Mouse (Mus musculus) stomach, postnatal 0 days (tissue): ENCODE data around the gene Ntn1. TPM values are rescaled to one million over a fixed set of nuclear protein-coding genes. Genes with fewer than 3 reads are reported as not detected.

Experiments
- ATAC-seq: fragments of 200-750 bp; cut with Nextera tagmentation; 2 replicates; pipeline ENCODE4 v1.8.0; 2017; ENCODE audit not compliant: low FRiP score, low TSS enrichment
- DNase-seq: peaks from one replicate; pipeline ENCODE4 v3.0.0-alpha.2; 2016; ENCODE audit warnings: low spot score
- H3K27ac ChIP-seq: fragments of 300-500 bp; sonication (generic); replicated peaks from 2 replicates; pipeline ENCODE4 v1.5.1; 2014; ENCODE audit warnings: mild to moderate bottlenecking, control low read depth
- H3K27me3 ChIP-seq: fragments of 300-500 bp; sonication (generic); 2 replicates; pipeline ENCODE4 v1.6.1; 2014; ENCODE audit warnings: low read length; ENCODE audit not compliant: control insufficient read depth, insufficient read depth
- H3K36me3 ChIP-seq: fragments of 300-500 bp; sonication (generic); 2 replicates; pipeline ENCODE4 v1.6.1; 2014; ENCODE audit warnings: low read length, mixed read lengths; ENCODE audit not compliant: control insufficient read depth, insufficient read depth
- H3K4me1 ChIP-seq: fragments of 300-500 bp; sonication (generic); replicated peaks from 2 replicates; pipeline ENCODE4 v1.6.1; 2014; ENCODE audit warnings: antibody characterized with exemption; ENCODE audit not compliant: control insufficient read depth, insufficient read depth
- H3K4me2 ChIP-seq: fragments of 300-500 bp; sonication (generic); replicated peaks from 2 replicates; pipeline ENCODE4 v1.6.1; 2014; ENCODE audit warnings: low read depth, mild to moderate bottlenecking, control low read depth, moderate library complexity
- H3K4me3 ChIP-seq: fragments of 300-500 bp; sonication (generic); 2 replicates; pipeline ENCODE4 v1.5.1; 2014; ENCODE audit warnings: low read depth, low read length, control low read depth
- H3K9ac ChIP-seq: fragments of 300-500 bp; sonication (generic); 2 replicates; pipeline ENCODE4 v1.6.1; 2014; ENCODE audit warnings: mild to moderate bottlenecking, low read length, control low read depth, mixed read lengths
- H3K9me3 ChIP-seq: fragments of 300-500 bp; sonication (generic); 2 replicates; pipeline ENCODE4 v1.6.1; 2016; ENCODE audit warnings: low read length; ENCODE audit not compliant: control insufficient read depth
- CTCF ChIP-seq: IDR thresholded peaks from 2 replicates; pipeline ENCODE4 v1.5.1; 2016; ENCODE audit warnings: antibody characterized with exemption, low read depth, mild to moderate bottlenecking, moderate library complexity
- EP300 ChIP-seq: optimal IDR thresholded peaks from 2 replicates; pipeline ENCODE3; 2016; ENCODE audit warnings: antibody characterized with exemption
- WGBS: fragments of 180-500 bp; shearing (Covaris S2); extraction: QIAGEN DNeasy Blood & Tissue Kit; methylation state at CpG from one replicate; pipeline ENCODE4 v1.1.7; 2014; 5-methylcytosine and 5-hydroxymethylcytosine counted together
- polyA plus RNA-seq: library from polyadenylated mRNA; unstranded; fragments of >200 nt; fragmentation: Nextera tagmentation; extraction: Ambion mirVana; gene quantifications from 2 replicates; pipeline ENCODE4 v1.2.1, GENCODE M21; 2015

Ntn1 gene
- polyA plus RNA-seq, 1 experiment from 2014 or later: 7.4 TPM

- Histone ChIP-seq H3K36me3 (no peaks in the 10 kb centered on the region), H3K27ac (no peak overlapping the region), H3K4me2 (no peak overlapping the region), H3K9ac (no peak overlapping the region), H3K4me3 (no peak overlapping the region), H3K27me3 (no peaks in the 10 kb centered on the region; the same call in 1 of the 2 replicates), H3K4me1 (no peaks in the 10 kb centered on the region), H3K9me3 (no peaks in the 10 kb centered on the region)
- TF ChIP-seq CTCF: no peak
- TF ChIP-seq EP300: no peak
- DNase-seq (no peak), ATAC-seq (no peak)
- 61% methylated on average over 8 of the region's 8 CpGs for WGBS
Measured at GRCm38 (mm10) chr11:68425492-68426315, 25.1 kb upstream of the Ntn1 start.

DNA sequence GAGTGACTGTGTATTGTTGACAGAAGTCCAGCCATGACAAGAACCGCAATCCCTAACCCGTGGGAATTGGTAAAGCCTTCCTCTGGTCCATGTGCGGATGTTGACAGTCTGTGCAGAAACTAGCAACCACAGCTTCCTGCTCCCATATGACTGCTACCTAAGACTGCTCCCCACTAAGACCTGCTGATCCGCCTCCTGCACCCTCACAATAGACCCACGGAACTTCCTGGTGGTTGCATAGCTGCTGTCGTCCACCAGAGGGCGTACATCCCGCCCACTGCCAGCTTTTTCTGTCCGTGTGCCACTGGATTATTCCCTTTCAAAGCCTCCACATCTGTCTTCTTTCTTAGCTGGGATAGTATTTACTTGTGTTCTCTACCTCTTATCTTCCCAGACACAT is 17.2 kb upstream of the Ntn1 start:
- no peak overlapping the region for H3K9ac ChIP-seq
- H3K4me3 ChIP-seq: no peak overlapping the region
- TF ChIP-seq CTCF (peak; percentile 85), EP300 (no peak)
- no peak overlapping the region for H3K27ac ChIP-seq
- H3K4me2 ChIP-seq: no peak overlapping the region
- no peaks in the 10 kb centered on the region for H3K4me1 ChIP-seq
- 42% methylated on average over 9 of the region's 9 CpGs for WGBS
- DNase-seq (peak; percentile 42), ATAC-seq (no peak; the same call in 1 of the 2 replicates)
- no peaks in the 10 kb centered on the region for H3K9me3 ChIP-seq
- H3K27me3 ChIP-seq: no peaks in the 10 kb centered on the region
- no peaks in the 10 kb centered on the region for H3K36me3 ChIP-seq

GRCm38 (mm10) chr11:68417001-68417400 is 16.4 kb upstream of the Ntn1 start:
- no peak overlapping the region for H3K27ac ChIP-seq
- no peak for TF ChIP-seq EP300
- no peak for TF ChIP-seq CTCF
- H3K9ac ChIP-seq: no peak overlapping the region
- H3K4me2 ChIP-seq: no peak overlapping the region
- H3K9me3 ChIP-seq: no peaks in the 10 kb centered on the region
- DNase-seq (no peak), ATAC-seq (no peak)
- H3K36me3 ChIP-seq: no peaks in the 10 kb centered on the region
- H3K27me3 ChIP-seq: no peaks in the 10 kb centered on the region
- no peaks in the 10 kb centered on the region for H3K4me1 ChIP-seq
- 51% methylated on average over 3 of the region's 3 CpGs for WGBS
- no peak overlapping the region for H3K4me3 ChIP-seq

DNA sequence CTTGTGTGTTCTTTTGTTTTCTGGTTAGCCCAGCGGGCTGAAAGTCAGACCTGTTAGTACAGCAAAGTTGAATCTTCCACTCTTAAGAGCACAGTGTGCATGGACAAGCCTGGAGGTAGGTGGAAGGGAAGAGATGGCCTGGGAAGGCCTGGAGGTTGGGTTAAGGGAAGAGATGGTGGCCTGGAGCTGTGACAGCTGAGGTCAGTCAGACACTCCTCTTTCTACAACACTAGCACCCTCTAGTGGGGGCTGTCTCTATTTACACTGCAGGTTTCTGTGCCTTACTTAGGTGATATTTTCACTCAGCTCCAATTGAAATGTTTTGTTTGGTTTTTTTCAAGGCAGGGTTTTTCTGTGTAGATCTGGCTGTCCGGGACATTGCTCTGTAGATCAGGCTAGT is 7.5 kb upstream of the Ntn1 start:
- WGBS: 51% methylated on average over 2 of the region's 2 CpGs
- Histone ChIP-seq H3K27ac (no peak overlapping the region), H3K4me3 (no peak overlapping the region), H3K27me3 (no peaks in the 10 kb centered on the region), H3K9me3 (no peaks in the 10 kb centered on the region), H3K4me1 (no peaks in the 10 kb centered on the region), H3K9ac (no peak overlapping the region), H3K36me3 (no peaks in the 10 kb centered on the region), H3K4me2 (no peak overlapping the region)
- peak; percentile 67 for DNase-seq
- TF ChIP-seq EP300 (no peak), CTCF (peak; percentile 93)
- peak; percentile 64; the same call in 1 of the 2 replicates for ATAC-seq

- Histone ChIP-seq H3K27me3 (no peaks in the 10 kb centered on the region), H3K9me3 (no peaks in the 10 kb centered on the region), H3K4me3 (no peak overlapping the region), H3K4me1 (no peaks in the 10 kb centered on the region), H3K27ac (no peak overlapping the region), H3K36me3 (no peaks in the 10 kb centered on the region), H3K4me2 (no peak overlapping the region), H3K9ac (no peak overlapping the region)
- no peak for DNase-seq
- 75% methylated on average over 11 of the region's 11 CpGs for WGBS
- no peak for ATAC-seq
- TF ChIP-seq CTCF (no peak), EP300 (no peak)
Measured at GRCm38 (mm10) chr11:68407266-68407926, 6.8 kb upstream of the Ntn1 start.

DNA sequence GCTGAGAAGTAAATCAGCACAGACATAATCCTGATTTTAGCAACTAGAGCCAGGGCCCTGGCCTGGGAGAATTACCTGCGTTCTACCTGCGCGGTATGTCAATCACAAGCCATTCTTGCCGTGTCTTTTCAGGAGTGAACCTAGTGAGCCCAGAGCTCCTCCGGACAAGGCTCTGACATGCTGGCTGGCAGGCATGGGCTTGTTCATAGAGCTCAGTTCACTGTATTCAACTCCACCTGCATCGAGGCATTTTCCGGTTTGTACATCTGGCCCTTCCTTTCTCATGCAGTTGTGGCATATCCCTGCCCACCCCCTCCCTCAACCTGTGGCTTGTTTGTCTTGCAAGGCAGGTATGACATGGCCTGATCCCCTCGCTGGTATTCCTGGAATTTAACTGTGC is 5.0 kb upstream of the Ntn1 start:
- 66% methylated on average over 8 of the region's 8 CpGs for WGBS
- no peak for ATAC-seq
- H3K4me3 ChIP-seq: no peak overlapping the region
- H3K9ac ChIP-seq: no peak overlapping the region
- H3K4me2 ChIP-seq: no peak overlapping the region
- TF ChIP-seq CTCF (no peak), EP300 (no peak)
- no peaks in the 10 kb centered on the region for H3K27me3 ChIP-seq
- H3K27ac ChIP-seq: no peak overlapping the region
- no peak for DNase-seq
- no peaks in the 10 kb centered on the region for H3K4me1 ChIP-seq
- no peaks in the 10 kb centered on the region for H3K9me3 ChIP-seq
- H3K36me3 ChIP-seq: no peaks in the 10 kb centered on the region
